Mouse (Mus musculus): ENCODE data around the gene Camsap2.

Camsap2 gene

GRCm38 (mm10) chr1:136258495-136258894 lies 87.4 kb downstream of the Camsap2 start:
- DNase-seq (ENCODE audit: low read depth, low spot score): no peak

- no peak for DNase-seq (ENCODE audit: low read depth, low spot score)
Observed at GRCm38 (mm10) chr1:136255657-136256056, 90.2 kb downstream of the Camsap2 start.

DNA sequence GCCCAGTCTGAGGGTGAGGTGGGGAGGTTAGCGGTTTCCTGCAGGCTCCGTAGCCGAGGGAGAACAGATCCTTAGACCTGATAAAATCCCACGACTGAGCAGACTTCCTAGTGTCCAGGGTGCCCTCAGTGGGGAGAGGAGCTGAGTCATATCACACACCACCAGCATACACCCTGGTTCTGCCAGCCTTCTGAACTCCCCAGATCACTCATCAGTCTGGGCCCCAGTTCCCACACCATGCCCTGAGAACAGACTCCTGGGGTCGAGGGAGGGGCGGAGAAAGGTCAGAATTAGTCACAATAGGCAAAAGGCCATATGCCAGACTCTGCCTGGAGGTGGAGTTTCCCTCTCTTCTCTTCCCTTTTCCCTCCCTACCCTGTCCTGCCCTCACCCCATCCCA lies 90.7 kb downstream of the Camsap2 start:
- no peak for DNase-seq (ENCODE audit: low read depth, low spot score)

- DNase-seq (ENCODE audit: low read depth, low spot score): no peak
Observed at GRCm38 (mm10) chr1:136254503-136255065, 91.3 kb downstream of the Camsap2 start.

GRCm38 (mm10) chr1:136253472-136253871 lies 92.4 kb downstream of the Camsap2 start:
- DNase-seq (ENCODE audit: low read depth, low spot score): no peak

- DNase-seq (ENCODE audit: low read depth, low spot score): no peak
Observed at GRCm38 (mm10) chr1:136249662-136250061, 96.2 kb downstream of the Camsap2 start.

- no peak for DNase-seq (ENCODE audit: low read depth, low spot score)
Observed at GRCm38 (mm10) chr1:136247393-136247792, 98.5 kb downstream of the Camsap2 start.

GRCm38 (mm10) chr1:136244469-136244868 lies 101.4 kb downstream of the Camsap2 start:
- no peak for DNase-seq (ENCODE audit: low read depth, low spot score)

GRCm38 (mm10) chr1:136241801-136242200 lies 104.1 kb downstream of the Camsap2 start:
- no peak for DNase-seq (ENCODE audit: low read depth, low spot score)

GRCm38 (mm10) chr1:136238495-136238894 lies 107.4 kb downstream of the Camsap2 start:
- no peak for DNase-seq (ENCODE audit: low read depth, low spot score)

- DNase-seq (ENCODE audit: low read depth, low spot score): no peak
Observed at GRCm38 (mm10) chr1:136234595-136235092, 111.3 kb downstream of the Camsap2 start.

GRCm38 (mm10) chr1:136233892-136234594 lies 111.9 kb downstream of the Camsap2 start, which contains the start of gene Inava:
Gene Inava (minus strand): TSS chr1:136234264.
- no peak for DNase-seq (ENCODE audit: low read depth, low spot score)

DNA sequence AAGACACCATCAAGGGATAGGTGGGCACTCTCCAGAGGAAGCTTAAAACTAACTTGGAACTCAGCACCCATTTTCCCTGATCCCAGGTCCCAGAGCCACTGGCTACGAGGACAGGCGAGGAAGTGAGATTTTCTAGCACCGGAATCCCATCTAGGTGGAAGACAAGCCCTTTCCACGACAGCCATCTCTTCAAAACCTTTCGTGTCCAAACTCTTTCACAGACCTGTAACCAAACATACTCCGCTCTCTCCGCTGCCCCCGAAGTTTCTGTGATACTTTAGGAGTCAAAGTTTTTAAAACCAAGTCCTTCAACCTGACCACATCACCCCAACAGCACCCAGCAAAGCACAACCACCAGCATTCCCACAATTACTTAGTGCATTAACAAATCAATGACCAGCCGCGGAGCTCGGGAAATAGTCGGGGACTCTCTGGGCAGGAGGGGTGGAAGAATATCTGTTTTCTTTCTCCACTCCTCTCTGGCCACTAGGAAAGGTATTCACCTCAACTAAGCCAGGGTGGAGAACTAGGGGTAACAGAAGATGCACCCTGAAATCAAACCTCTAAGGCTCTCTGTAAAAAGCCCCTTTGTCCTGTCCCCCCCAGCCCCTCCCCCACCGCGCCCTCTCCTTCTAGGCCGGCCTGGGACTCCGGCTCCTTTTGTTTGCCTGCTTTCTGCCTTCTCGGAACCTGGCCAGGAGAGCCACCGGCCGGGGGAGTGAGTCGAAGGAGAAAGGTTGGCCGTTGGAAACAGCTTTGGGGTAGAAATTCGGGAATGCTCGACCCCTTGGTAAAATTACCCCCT lies 112.7 kb downstream of the Camsap2 start:
- no peak for DNase-seq (ENCODE audit: low read depth, low spot score)

GRCm38 (mm10) chr1:136232285-136232926 lies 113.5 kb downstream of the Camsap2 start:
- DNase-seq (ENCODE audit: low read depth, low spot score): no peak

GRCm38 (mm10) chr1:136231596-136231995 lies 114.3 kb downstream of the Camsap2 start:
- no peak for DNase-seq (ENCODE audit: low read depth, low spot score)

GRCm38 (mm10) chr1:136230201-136230600 lies 115.7 kb downstream of the Camsap2 start:
- no peak for DNase-seq (ENCODE audit: low read depth, low spot score)

GRCm38 (mm10) chr1:136229040-136229373 lies 116.9 kb downstream of the Camsap2 start:
- no peak for DNase-seq (ENCODE audit: low read depth, low spot score)

GRCm38 (mm10) chr1:136228328-136229039 lies 117.4 kb downstream of the Camsap2 start:
- no peak for DNase-seq (ENCODE audit: low read depth, low spot score)

GRCm38 (mm10) chr1:136227870-136228269 lies 118.0 kb downstream of the Camsap2 start:
- no peak for DNase-seq (ENCODE audit: low read depth, low spot score)

DNA sequence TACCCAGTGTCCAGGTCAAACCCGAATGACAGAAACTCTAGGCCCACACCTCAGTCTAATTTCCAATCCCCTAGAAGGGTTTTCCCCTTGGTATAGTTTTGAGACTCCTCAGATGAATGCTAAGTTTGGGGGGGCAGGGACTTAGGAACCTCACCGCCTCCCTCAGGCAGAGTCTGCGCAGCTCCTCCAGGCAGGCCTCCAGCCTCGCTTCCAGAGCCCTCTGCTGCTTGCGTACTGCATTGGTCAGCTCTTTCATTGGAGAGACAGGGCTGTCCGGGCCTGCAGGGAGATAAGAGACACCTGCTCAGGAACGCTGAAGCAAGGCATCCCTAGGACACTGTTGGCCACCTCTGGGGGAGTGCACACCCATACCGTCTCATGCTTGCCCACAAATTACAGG lies 119.3 kb downstream of the Camsap2 start:
- DNase-seq (ENCODE audit: low read depth, low spot score): no peak

DNA sequence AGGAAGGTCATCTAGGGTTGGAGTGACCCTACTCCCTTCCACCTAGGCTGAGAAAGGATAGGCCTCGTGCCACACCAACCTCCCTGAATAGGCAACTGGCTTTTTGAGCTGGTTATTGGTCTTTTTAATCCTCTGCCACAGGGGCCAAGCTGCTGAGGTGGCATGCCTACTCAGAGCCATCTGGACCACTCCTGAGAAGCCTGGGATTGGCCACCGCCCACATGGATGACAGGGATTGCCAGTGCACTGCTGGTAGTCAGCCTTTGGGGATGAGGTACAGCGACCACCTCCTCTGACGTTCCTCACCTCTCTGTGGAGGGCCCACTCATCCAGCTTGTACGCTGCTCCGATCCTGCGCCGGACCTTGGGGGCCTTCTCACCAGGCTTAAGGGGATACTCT lies 120.1 kb downstream of the Camsap2 start:
- DNase-seq (ENCODE audit: low read depth, low spot score): no peak

Measured in retina, adult 2 months (tissue).